Mouse (Mus musculus): ENCODE data around the gene Srprb. TPM values are rescaled to one million over a fixed set of nuclear protein-coding genes. Genes with fewer than 3 reads are reported as not detected.

The Srprb gene
- polyA plus RNA-seq, 1 experiment, result 60.2 TPM

- no peaks in the 10 kb centered on the region for H3K79me2 ChIP-seq (ENCODE audit: control insufficient read depth, insufficient read depth)
- no peak for TF ChIP-seq SRF (IDR thresholded peaks at IDR 0.05; ENCODE audit: control insufficient read depth, insufficient read length, low read depth)
- TF ChIP-seq POLR2AphosphoS2 (IDR thresholded peaks at IDR 0.05; ENCODE audit: insufficient read length, low read depth), result no peak
- no peak for TF ChIP-seq REST (IDR thresholded peaks at IDR 0.05; ENCODE audit: insufficient read depth, insufficient read length)
- no peak for TF ChIP-seq TCF3 (IDR thresholded peaks at IDR 0.05; ENCODE audit: insufficient read length, low read depth)
- TF ChIP-seq POLR2A (IDR thresholded peaks at IDR 0.05; ENCODE audit: insufficient read length, low read depth), result no peak
- no peak for TF ChIP-seq MYOD1 (IDR thresholded peaks at IDR 0.05; ENCODE audit: control insufficient read depth in 1 of 3, insufficient read length in 2 of 3, low read depth in 2 of 3)
- TF ChIP-seq E2F4 (IDR thresholded peaks at IDR 0.05; ENCODE audit: insufficient read depth), result no peak
- no peak for TF ChIP-seq MYOG (IDR thresholded peaks at IDR 0.05; ENCODE audit: control insufficient read depth in 1 of 3, insufficient read depth in 1 of 3, insufficient read length in 2 of 3, low read depth in 2 of 3)
- TF ChIP-seq USF1 (IDR thresholded peaks at IDR 0.05; ENCODE audit: low read depth), result no peak
- no peak for TF ChIP-seq TCF12 (IDR thresholded peaks at IDR 0.05; ENCODE audit: insufficient read depth, poor library complexity, severe bottlenecking)
- no peak for TF ChIP-seq CEBPB (IDR thresholded peaks at IDR 0.05; ENCODE audit: insufficient read depth, poor library complexity, severe bottlenecking)
- TF ChIP-seq MAX (IDR thresholded peaks at IDR 0.05; ENCODE audit: low read depth), result no peak
- no peak overlapping the region for H3K4me3 ChIP-seq
- no peaks in the 10 kb centered on the region for H3K36me3 ChIP-seq (ENCODE audit: control insufficient read depth, insufficient read depth)
- H3K4me2 ChIP-seq (ENCODE audit: low read depth), result no peak overlapping the region
- H3ac ChIP-seq (ENCODE audit: control insufficient read depth, insufficient read length), result no peak overlapping the region
- peaks cover 21% of the 10 kb centered on the region for H3K27me3 ChIP-seq (ENCODE audit: control insufficient read depth, insufficient read depth, insufficient read length)
These were observed 12.3 kb upstream of the Srprb start for GRCm38 (mm10) chr9:103214281-103214680.

DNA sequence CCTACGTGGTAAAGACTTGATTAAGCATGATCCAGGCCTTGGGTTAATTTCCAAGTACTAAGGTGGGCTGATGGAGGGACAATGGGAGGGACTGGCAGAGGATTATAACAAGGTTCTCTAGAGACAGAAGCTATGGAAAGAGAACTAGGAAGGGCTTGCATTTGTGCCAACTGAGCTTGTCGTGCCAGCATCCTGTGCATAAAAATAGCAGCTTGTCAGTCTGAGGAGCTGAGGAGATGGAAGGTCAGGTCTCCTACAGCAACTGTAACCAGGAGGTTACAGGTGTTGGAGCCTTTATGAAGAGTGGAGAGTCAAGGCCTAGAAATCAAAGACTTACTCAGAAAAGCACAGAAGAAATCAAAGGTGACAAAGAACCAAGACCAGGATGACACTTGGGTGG is 11.7 kb upstream of the Srprb start:
- Histone ChIP-seq H3K79me2 (ENCODE audit: control insufficient read depth, insufficient read depth) (no peaks in the 10 kb centered on the region), H3K4me2 (ENCODE audit: low read depth) (no peak overlapping the region), H3ac (ENCODE audit: control insufficient read depth, insufficient read length) (no peak overlapping the region), H3K36me3 (ENCODE audit: control insufficient read depth, insufficient read depth) (no peaks in the 10 kb centered on the region), H3K27me3 (ENCODE audit: control insufficient read depth, insufficient read depth, insufficient read length) (peaks cover 21% of the 10 kb centered on the region), H3K4me3 (no peak overlapping the region)
- TF ChIP-seq MAX (IDR thresholded peaks at IDR 0.05; ENCODE audit: low read depth) (no peak), TCF12 (IDR thresholded peaks at IDR 0.05; ENCODE audit: insufficient read depth, poor library complexity, severe bottlenecking) (no peak), POLR2AphosphoS2 (IDR thresholded peaks at IDR 0.05; ENCODE audit: insufficient read length, low read depth) (no peak), CEBPB (IDR thresholded peaks at IDR 0.05; ENCODE audit: insufficient read depth, poor library complexity, severe bottlenecking) (no peak), E2F4 (IDR thresholded peaks at IDR 0.05; ENCODE audit: insufficient read depth) (no peak), TCF3 (IDR thresholded peaks at IDR 0.05; ENCODE audit: insufficient read length, low read depth) (no peak), SRF (IDR thresholded peaks at IDR 0.05; ENCODE audit: control insufficient read depth, insufficient read length, low read depth) (no peak), MYOD1 (IDR thresholded peaks at IDR 0.05; ENCODE audit: control insufficient read depth in 1 of 3, insufficient read length in 2 of 3, low read depth in 2 of 3) (no peak)

GRCm38 (mm10) chr9:103212654-103213420 is 10.9 kb upstream of the Srprb start:
- H3K4me3 ChIP-seq, result no peak overlapping the region
- TF ChIP-seq SRF (IDR thresholded peaks at IDR 0.05; ENCODE audit: control insufficient read depth, insufficient read length, low read depth) (no peak), POLR2AphosphoS2 (IDR thresholded peaks at IDR 0.05; ENCODE audit: insufficient read length, low read depth) (no peak), MAX (IDR thresholded peaks at IDR 0.05; ENCODE audit: low read depth) (no peak), USF1 (IDR thresholded peaks at IDR 0.05; ENCODE audit: low read depth) (no peak), E2F4 (IDR thresholded peaks at IDR 0.05; ENCODE audit: insufficient read depth) (no peak)

GRCm38 (mm10) chr9:103208802-103209423 is 7.0 kb upstream of the Srprb start:
- Histone ChIP-seq H3K27me3 (ENCODE audit: control insufficient read depth, insufficient read depth, insufficient read length) (peaks cover 11% of the 10 kb centered on the region), H3ac (ENCODE audit: control insufficient read depth, insufficient read length) (no peak overlapping the region), H3K36me3 (ENCODE audit: control insufficient read depth, insufficient read depth) (no peaks in the 10 kb centered on the region), H3K4me3 (no peak overlapping the region), H3K4me2 (ENCODE audit: low read depth) (no peak overlapping the region), H3K79me2 (ENCODE audit: control insufficient read depth, insufficient read depth) (no peaks in the 10 kb centered on the region)
- TF ChIP-seq TCF12 (IDR thresholded peaks at IDR 0.05; ENCODE audit: insufficient read depth, poor library complexity, severe bottlenecking), result no peak
- no peak for TF ChIP-seq REST (IDR thresholded peaks at IDR 0.05; ENCODE audit: insufficient read depth, insufficient read length)
- no peak for TF ChIP-seq MYOD1 (IDR thresholded peaks at IDR 0.05; ENCODE audit: control insufficient read depth in 1 of 3, insufficient read length in 2 of 3, low read depth in 2 of 3)
- TF ChIP-seq MAX (IDR thresholded peaks at IDR 0.05; ENCODE audit: low read depth), result no peak
- no peak for TF ChIP-seq CEBPB (IDR thresholded peaks at IDR 0.05; ENCODE audit: insufficient read depth, poor library complexity, severe bottlenecking)
- no peak for TF ChIP-seq E2F4 (IDR thresholded peaks at IDR 0.05; ENCODE audit: insufficient read depth)
- TF ChIP-seq TCF3 (IDR thresholded peaks at IDR 0.05; ENCODE audit: insufficient read length, low read depth), result no peak
- no peak for TF ChIP-seq POLR2AphosphoS2 (IDR thresholded peaks at IDR 0.05; ENCODE audit: insufficient read length, low read depth)
- TF ChIP-seq USF1 (IDR thresholded peaks at IDR 0.05; ENCODE audit: low read depth), result no peak

More at GRCm38 (mm10) chr9:103212654-103213420, 10.9 kb upstream of the Srprb start:
- no peak overlapping the region for H3K4me2 ChIP-seq (ENCODE audit: low read depth)
- no peak overlapping the region for H3ac ChIP-seq (ENCODE audit: control insufficient read depth, insufficient read length)
- H3K36me3 ChIP-seq (ENCODE audit: control insufficient read depth, insufficient read depth), result no peaks in the 10 kb centered on the region
- peaks cover 21% of the 10 kb centered on the region for H3K27me3 ChIP-seq (ENCODE audit: control insufficient read depth, insufficient read depth, insufficient read length)
- H3K79me2 ChIP-seq (ENCODE audit: control insufficient read depth, insufficient read depth), result no peaks in the 10 kb centered on the region

DNA sequence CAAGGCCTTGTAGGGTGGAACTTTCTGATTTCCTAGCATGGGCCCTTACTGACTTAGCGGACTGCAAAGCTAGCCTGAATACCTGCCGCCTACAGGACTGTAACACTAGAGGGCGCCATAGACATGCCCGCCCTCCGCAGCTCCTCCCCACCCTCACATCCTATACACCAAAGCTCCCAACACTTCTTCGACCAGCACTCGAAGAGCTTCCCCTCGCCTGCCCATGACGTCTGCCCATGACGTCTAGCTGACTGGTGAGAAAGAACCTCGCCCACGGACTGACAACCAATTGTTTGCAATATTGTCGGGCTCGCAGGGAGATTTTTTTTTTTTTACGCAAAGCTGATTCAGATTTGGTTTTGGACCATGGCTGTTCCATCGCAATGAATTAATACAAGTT is 5.9 kb upstream of the Srprb start:
- no peak overlapping the region for H3K4me3 ChIP-seq

More for the DNA sequence above, 5.9 kb upstream of the Srprb start:
- Histone ChIP-seq H3ac (ENCODE audit: control insufficient read depth, insufficient read length) (no peak overlapping the region), H3K4me2 (ENCODE audit: low read depth) (peak overlapping the region; percentile 6), H3K36me3 (ENCODE audit: control insufficient read depth, insufficient read depth) (no peaks in the 10 kb centered on the region), H3K27me3 (ENCODE audit: control insufficient read depth, insufficient read depth, insufficient read length) (peaks cover 11% of the 10 kb centered on the region), H3K79me2 (ENCODE audit: control insufficient read depth, insufficient read depth) (no peaks in the 10 kb centered on the region)
- no peak for TF ChIP-seq POLR2AphosphoS2 (IDR thresholded peaks at IDR 0.05; ENCODE audit: insufficient read length, low read depth)
- no peak for TF ChIP-seq TCF12 (IDR thresholded peaks at IDR 0.05; ENCODE audit: insufficient read depth, poor library complexity, severe bottlenecking)
- no peak for TF ChIP-seq TCF3 (IDR thresholded peaks at IDR 0.05; ENCODE audit: insufficient read length, low read depth)
- TF ChIP-seq E2F4 (IDR thresholded peaks at IDR 0.05; ENCODE audit: insufficient read depth), result no peak
- no peak for TF ChIP-seq USF1 (IDR thresholded peaks at IDR 0.05; ENCODE audit: low read depth)
- no peak for TF ChIP-seq CEBPB (IDR thresholded peaks at IDR 0.05; ENCODE audit: insufficient read depth, poor library complexity, severe bottlenecking)
- no peak for TF ChIP-seq MYOG (IDR thresholded peaks at IDR 0.05; ENCODE audit: control insufficient read depth in 1 of 3, insufficient read depth in 1 of 3, insufficient read length in 2 of 3, low read depth in 2 of 3)
- no peak for TF ChIP-seq MYOD1 (IDR thresholded peaks at IDR 0.05; ENCODE audit: control insufficient read depth in 1 of 3, insufficient read length in 2 of 3, low read depth in 2 of 3)
- no peak for TF ChIP-seq SRF (IDR thresholded peaks at IDR 0.05; ENCODE audit: control insufficient read depth, insufficient read length, low read depth)
- TF ChIP-seq MAX (IDR thresholded peaks at IDR 0.05; ENCODE audit: low read depth), result no peak
- no peak for TF ChIP-seq REST (IDR thresholded peaks at IDR 0.05; ENCODE audit: insufficient read depth, insufficient read length)
- no peak for TF ChIP-seq POLR2A (IDR thresholded peaks at IDR 0.05; ENCODE audit: insufficient read length, low read depth)
